Comparison of ENCODE assay signal across 8 mouse cellular contexts in genomic region chr11:60209217-60209932, GRCm38 (mm10). TPM values are rescaled to one million over a fixed set of nuclear protein-coding genes. Genes with fewer than 3 reads are reported as not detected.
A peak's percentile ranks its signal among the peaks of the same experiment; 100 is the strongest.
DNase-seq lines count a peak whose midpoint lies in the region; ATAC-seq and TF ChIP-seq lines count a peak whose summit lies in the region.

No protein-coding gene starts in this region.

- H3K9ac ChIP-seq in hindbrain, embryonic 16.5 days (ENCODE audit: low read depth, low read length) = peak overlapping the region; percentile 66
- H3K9ac ChIP-seq in stomach, embryonic 14.5 days (replicated peaks; ENCODE audit: low read depth, low read length) = peak overlapping the region; percentile 4; the same call in 1 of the 2 replicates

- peaks cover 48% of the 10 kb centered on the region for H3K4me1 ChIP-seq in hindbrain, embryonic 16.5 days (ENCODE audit: control insufficient read depth, insufficient read depth, low read depth, low read length)
- H3K4me1 ChIP-seq in stomach, embryonic 14.5 days (ENCODE audit: control insufficient read depth, insufficient read depth, low read length) = peaks cover 39% of the 10 kb centered on the region

- intact Hi-C loops in left cerebral cortex, adult 2 months (cut with DNase I) = no loop called here

- peaks cover 14% of the 10 kb centered on the region; the same call in 1 of the 2 replicates for H3K36me3 ChIP-seq in hindbrain, embryonic 16.5 days (ENCODE audit: control insufficient read depth, insufficient read depth, low read length)
- H3K36me3 ChIP-seq in stomach, embryonic 14.5 days (ENCODE audit: control insufficient read depth, insufficient read depth, low read length) = peaks cover 18% of the 10 kb centered on the region

- H3K4me3 ChIP-seq in hindbrain, embryonic 16.5 days (ENCODE audit: low read length) = peak overlapping the region; percentile 47
- H3K4me3 ChIP-seq in left cerebral cortex, adult 2 months = peak overlapping the region; percentile 49
- peak overlapping the region; percentile 42 for H3K4me3 ChIP-seq in stomach, embryonic 14.5 days (ENCODE audit: low read depth, low read length)

- DNase-seq in NIH3T3 (ENCODE audit: low read depth) = peak; percentile 67
- DNase-seq in cerebellum, adult 9-11 months = peak; percentile 93
- peak; percentile 80 for DNase-seq in gastrocnemius, adult 18-20 months (ENCODE audit: low spot score)
- DNase-seq in left cerebral cortex, adult 2 months (ENCODE audit: extremely low spot score in 1 of 2, low spot score in 2 of 2) = peak; percentile 73 to 82
- DNase-seq in lung, postnatal 36 days = peak; percentile 83
- no peak for DNase-seq in spleen, postnatal 4 days (ENCODE audit: low spot score in 2 of 2)

- peak overlapping the region; percentile 76 for H3K27ac ChIP-seq in hindbrain, embryonic 16.5 days (ENCODE audit: low read depth, low read length)
- H3K27ac ChIP-seq in left cerebral cortex, adult 2 months = peak overlapping the region; percentile 74
- H3K27ac ChIP-seq in stomach, embryonic 14.5 days (ENCODE audit: low read length) = peak overlapping the region; percentile 81

- no peaks in the 10 kb centered on the region for H3K27me3 ChIP-seq in hindbrain, embryonic 16.5 days (replicated peaks; ENCODE audit: control insufficient read depth, insufficient read depth, low read length)
- H3K27me3 ChIP-seq in stomach, embryonic 14.5 days (ENCODE audit: control insufficient read depth, insufficient read depth, low read length) = no peaks in the 10 kb centered on the region

- H3K9me3 ChIP-seq in hindbrain, embryonic 16.5 days (ENCODE audit: control insufficient read depth, low read length) = no peaks in the 10 kb centered on the region
- no peaks in the 10 kb centered on the region for H3K9me3 ChIP-seq in stomach, embryonic 14.5 days (ENCODE audit: control insufficient read depth, low read depth, low read length)

- WGBS in hindbrain, embryonic 16.5 days = 33% methylated on average over 7 of the region's 7 CpGs
- WGBS in stomach, embryonic 14.5 days = 36% methylated on average over 7 of the region's 7 CpGs

- peak; percentile 88 for ATAC-seq in hindbrain, embryonic 16.5 days
- 0 out of 2 replicates have a peak, but pooled peaks have one; percentile 8 for ATAC-seq in stomach, embryonic 14.5 days (ENCODE audit: insufficient number of reproducible peaks, insufficient read depth, low FRiP score, low read depth)

- peak overlapping the region; percentile 67 for H3K4me2 ChIP-seq in hindbrain, embryonic 16.5 days (ENCODE audit: low read length)
- H3K4me2 ChIP-seq in stomach, embryonic 14.5 days (replicated peaks; ENCODE audit: low read depth, low read length) = peak overlapping the region; percentile 79

- no peak for TF ChIP-seq CTCF in left cerebral cortex, adult 2 months (IDR thresholded peaks at IDR 0.05)

RNA-seq across cellular contexts. Expression of gene Srebf1, which starts 13.0 kb away (rescaled TPM):
- 10 to 100 TPM; 32.4 to 35.9 TPM for total RNA-seq in gastrocnemius, adult 18-20 months (2021)
- 42.5 and 44.8 TPM in 2 replicates for polyA plus RNA-seq in hindbrain, embryonic 16.5 days (2015; fragmentation: Nextera tagmentation; extraction: Ambion mirVana)
- total RNA-seq in left cerebral cortex, adult 2 months (2021) = 10 to 100 TPM; 50.1 to 66.1 TPM
- polyA plus RNA-seq in stomach, embryonic 14.5 days (2014; fragmentation: Nextera tagmentation; extraction: Ambion mirVana) = 70.9 and 72.6 TPM in 2 replicates

Comparison
In these comparisons a context has a peak if more than half of its experiments do, and no peak if none do; other contexts are left out.
1. DNase-seq: peak in NIH3T3 (single experiment), cerebellum, adult 9-11 months (single experiment), gastrocnemius, adult 18-20 months (single experiment), left cerebral cortex, adult 2 months (2 of 2) and lung, postnatal 36 days (single experiment); none in spleen, postnatal 4 days (0 of 2).
2. Peak in every context shown above with its lines, with median percentiles within 50 percentile points of each other: H3K27ac ChIP-seq and H3K4me3 ChIP-seq.